In genomic region chr2:94245305-94245959, GRCm38 (mm10) we compare ENCODE assay signal across 8 mouse cellular contexts.
DNase-seq lines count a peak whose midpoint lies in the region; ATAC-seq and TF ChIP-seq lines count a peak whose summit lies in the region.

No protein-coding gene starts in this region.

- no peak overlapping the region for H3K9ac ChIP-seq in hindbrain, embryonic 12.5 days
- no peak overlapping the region for H3K9ac ChIP-seq in lung, postnatal 0 days (replicated peaks; ENCODE audit: low read depth)

- H3K4me1 ChIP-seq in hindbrain, embryonic 12.5 days = peaks cover 46% of the 10 kb centered on the region
- H3K4me1 ChIP-seq in lung, postnatal 0 days (ENCODE audit: insufficient read depth, low read depth, low read length) = no peaks in the 10 kb centered on the region

- TF ChIP-seq EP300 in lung, postnatal 0 days (IDR thresholded peaks at IDR 0.05) = no peak

- 3% methylated on average over 16 of the region's 16 CpGs for WGBS in hindbrain, embryonic 12.5 days
- WGBS in lung, postnatal 0 days = 5% methylated on average over 16 of the region's 16 CpGs

- no peak overlapping the region for H3K27ac ChIP-seq in hindbrain, embryonic 12.5 days
- H3K27ac ChIP-seq in lung, postnatal 0 days (ENCODE audit: low read length) = no peak overlapping the region

- DNase-seq in NIH3T3 (ENCODE audit: low read depth) = peak; percentile 92
- DNase-seq in cerebellum, adult 9-11 months = peak; percentile 89
- DNase-seq in frontal cortex, postnatal 25 days (ENCODE audit: low spot score in 2 of 2) = peak; percentile 72 to 78
- peak; percentile 71 for DNase-seq in layer of hippocampus, adult 9-10 months (ENCODE audit: low spot score)
- peak; percentile 73 for DNase-seq in lung, postnatal 0 days (ENCODE audit: low spot score)
- peak; percentile 74 for DNase-seq in ovary, postnatal 36 days (ENCODE audit: low spot score)
- DNase-seq in thymus, postnatal 36 days = peak; percentile 53 to 58

- no peaks in the 10 kb centered on the region for H3K36me3 ChIP-seq in hindbrain, embryonic 12.5 days
- H3K36me3 ChIP-seq in lung, postnatal 0 days (ENCODE audit: insufficient read depth, low read length) = no peaks in the 10 kb centered on the region

- H3K4me2 ChIP-seq in hindbrain, embryonic 12.5 days (replicated peaks) = peak overlapping the region; percentile 63
- no peak overlapping the region for H3K4me2 ChIP-seq in lung, postnatal 0 days (replicated peaks; ENCODE audit: low read depth, low read length)

- peak overlapping the region; percentile 39 for H3K4me3 ChIP-seq in hindbrain, embryonic 12.5 days
- no peak overlapping the region for H3K4me3 ChIP-seq in lung, postnatal 0 days (ENCODE audit: low read depth, low read length)

- peak; percentile 41 for ATAC-seq in hindbrain, embryonic 12.5 days (ENCODE audit: low FRiP score)
- peak; percentile 50; the same call in 1 of the 2 replicates for ATAC-seq in lung, postnatal 0 days

- peaks cover 84% of the 10 kb centered on the region for H3K27me3 ChIP-seq in hindbrain, embryonic 12.5 days
- H3K27me3 ChIP-seq in lung, postnatal 0 days (replicated peaks; ENCODE audit: insufficient read depth, low read length) = peaks cover 55% of the 10 kb centered on the region

- H3K9me3 ChIP-seq in hindbrain, embryonic 12.5 days (replicated peaks) = no peaks in the 10 kb centered on the region
- no peaks in the 10 kb centered on the region for H3K9me3 ChIP-seq in lung, postnatal 0 days (ENCODE audit: low read length)

- TF ChIP-seq CTCF in lung, postnatal 0 days (IDR thresholded peaks at IDR 0.05) = peak; percentile 87
